Mouse (Mus musculus): ENCODE results near the gene Clk2.
A peak's percentile ranks its signal among the peaks of the same experiment; 100 is the strongest.
"Not testable (repeated sequence)": the region's sequence is repeated elsewhere in the genome, so short reads cannot be mapped to it uniquely, and the experiment has no call there.

Clk2 gene

GRCm38 (mm10) chr3:89161207-89161606 lies 3.4 kb upstream of the Clk2 start:
- DNase-seq, result not testable (repeated sequence)

GRCm38 (mm10) chr3:89161786-89162185 lies 2.8 kb upstream of the Clk2 start:
- no peak for DNase-seq

- no peak for DNase-seq
Measured at GRCm38 (mm10) chr3:89163123-89163522, 1.5 kb upstream of the Clk2 start.

GRCm38 (mm10) chr3:89163643-89164245 lies 851 bp upstream of the Clk2 start:
- DNase-seq, result no peak

- DNase-seq, result no peak
Measured at GRCm38 (mm10) chr3:89165268-89165870, 774 bp downstream of the Clk2 start.

GRCm38 (mm10) chr3:89166945-89167344 lies 2.4 kb downstream of the Clk2 start:
- DNase-seq, result no peak

GRCm38 (mm10) chr3:89174844-89175243 lies 10.2 kb downstream of the Clk2 start:
- no peak for DNase-seq

- no peak for DNase-seq
Measured at GRCm38 (mm10) chr3:89175544-89175943, 10.9 kb downstream of the Clk2 start.

- DNase-seq, result no peak
Measured at GRCm38 (mm10) chr3:89176421-89176820, 11.8 kb downstream of the Clk2 start.

GRCm38 (mm10) chr3:89177242-89178106 lies 12.9 kb downstream of the Clk2 start, which contains the start of gene Scamp3:
Gene Scamp3, plus strand, starts transcription at chr3:89177473.
- DNase-seq, result peak; percentile 71 to 73

- no peak for DNase-seq
Measured at GRCm38 (mm10) chr3:89178107-89178385, 13.5 kb downstream of the Clk2 start.

- no peak for DNase-seq
Measured at GRCm38 (mm10) chr3:89179056-89179455, 14.5 kb downstream of the Clk2 start.

- DNase-seq, result no peak
Measured at GRCm38 (mm10) chr3:89181749-89182500, 17.3 kb downstream of the Clk2 start.

- DNase-seq, result no peak
Measured at GRCm38 (mm10) chr3:89182531-89183057, 18.0 kb downstream of the Clk2 start.

- peak; percentile 52 to 59 for DNase-seq
Measured at GRCm38 (mm10) chr3:89183058-89183958, 18.7 kb downstream of the Clk2 start, which contains the start of gene Fam189b. Gene Fam189b, plus strand, starts transcription at chr3:89183143.

- no peak for DNase-seq
Measured at GRCm38 (mm10) chr3:89183959-89184315, 19.3 kb downstream of the Clk2 start.

- peak in 1 of 2 experiments; percentile 32 for DNase-seq
Measured at GRCm38 (mm10) chr3:89187197-89187596, 22.6 kb downstream of the Clk2 start.

- peak; percentile 48 to 50 for DNase-seq
Measured at GRCm38 (mm10) chr3:89187690-89188477, 23.3 kb downstream of the Clk2 start.

GRCm38 (mm10) chr3:89188478-89188875 lies 23.9 kb downstream of the Clk2 start:
- peak in 1 of 2 experiments; percentile 43 for DNase-seq

- DNase-seq, result peak in 1 of 2 experiments; percentile 31
Measured at GRCm38 (mm10) chr3:89190436-89190835, 25.8 kb downstream of the Clk2 start.

GRCm38 (mm10) chr3:89193351-89193750 lies 28.8 kb downstream of the Clk2 start:
- no peak for DNase-seq
